Mouse (Mus musculus) heart, postnatal 4 days (tissue): ENCODE measurements around the gene Pde4b. TPM values are rescaled to one million over a fixed set of nuclear protein-coding genes. Genes with fewer than 3 reads are reported as not detected.

Experiments
- DNase-seq: peaks from one replicate; pipeline ENCODE4 v3.0.0; 2021
- total RNA-seq, 2 experiments: library from RNA; stranded (reverse); gene quantifications; 2 replicates each; pipeline ENCODE4 v1.2.3; 2021

Gene Pde4b
- total RNA-seq, 2 experiments from 2014 or later: 67.2 to 72.1 TPM

DNA sequence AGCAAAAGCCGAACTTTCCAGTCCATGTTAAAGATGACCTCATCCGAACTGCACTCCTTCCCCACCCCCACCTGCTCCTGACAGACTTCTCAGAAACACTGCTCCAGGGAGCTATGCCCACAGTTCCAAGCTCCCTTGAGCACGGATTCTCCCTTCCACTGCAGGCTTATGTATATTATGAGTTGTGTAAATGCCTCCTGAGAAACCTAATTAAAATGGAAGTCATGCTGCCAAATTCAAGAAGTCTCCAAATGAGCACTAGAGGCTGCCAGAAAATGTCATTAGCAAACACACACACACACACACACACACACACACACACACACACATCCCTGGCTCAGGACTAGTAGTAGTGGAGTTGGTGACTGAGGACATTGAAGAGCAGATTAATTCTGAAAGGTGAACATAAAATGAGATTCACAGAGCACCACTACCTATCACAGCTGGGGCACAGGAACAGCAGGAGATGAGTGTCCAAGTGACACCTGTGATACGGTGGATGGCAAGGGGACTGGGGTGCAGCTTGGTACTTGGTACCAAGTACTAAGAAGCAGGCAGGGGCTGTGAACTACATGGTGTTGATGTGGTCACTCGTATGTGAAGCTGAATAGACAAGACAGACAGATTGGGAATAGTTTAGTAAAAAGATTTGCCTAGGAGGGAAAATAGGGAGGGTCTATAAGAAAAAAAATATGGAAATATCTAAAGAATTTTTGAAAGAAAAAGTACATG is 533.0 kb downstream of the Pde4b start:
- no peak for DNase-seq

DNA sequence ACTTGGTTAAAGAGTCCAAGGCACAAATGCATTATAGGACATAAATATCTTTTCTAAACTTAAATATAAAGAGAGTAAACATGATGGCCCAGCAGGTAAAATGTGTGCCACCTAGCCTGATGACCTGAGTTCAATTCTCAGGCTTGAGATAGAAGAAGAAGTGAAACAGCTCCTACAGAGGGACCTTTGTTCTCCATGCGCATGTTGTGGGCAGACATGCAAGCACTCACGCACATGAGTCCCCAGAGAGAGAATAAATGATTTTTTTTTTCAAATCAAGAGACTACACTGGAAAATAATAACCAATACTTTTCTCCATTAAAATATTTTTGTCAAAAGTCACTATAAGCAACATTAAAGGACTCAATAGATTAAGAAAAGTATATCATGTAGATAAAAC is 533.8 kb downstream of the Pde4b start:
- DNase-seq: no peak

- no peak for DNase-seq
Observed at GRCm38 (mm10) chr4:102622977-102623376, 535.6 kb downstream of the Pde4b start.

GRCm38 (mm10) chr4:102623789-102624611 is 536.7 kb downstream of the Pde4b start:
- no peak for DNase-seq

- no peak for DNase-seq
Observed at GRCm38 (mm10) chr4:102624937-102625336, 537.6 kb downstream of the Pde4b start.

GRCm38 (mm10) chr4:102627799-102628198 is 540.5 kb downstream of the Pde4b start:
- no peak for DNase-seq

- no peak for DNase-seq
Observed at GRCm38 (mm10) chr4:102629621-102630020, 542.3 kb downstream of the Pde4b start.

GRCm38 (mm10) chr4:102630261-102630660 is 542.9 kb downstream of the Pde4b start:
- no peak for DNase-seq

- no peak for DNase-seq
Observed at GRCm38 (mm10) chr4:102631624-102632023, 544.3 kb downstream of the Pde4b start.

- DNase-seq: no peak
Observed at GRCm38 (mm10) chr4:102633241-102633640, 545.9 kb downstream of the Pde4b start.

DNA sequence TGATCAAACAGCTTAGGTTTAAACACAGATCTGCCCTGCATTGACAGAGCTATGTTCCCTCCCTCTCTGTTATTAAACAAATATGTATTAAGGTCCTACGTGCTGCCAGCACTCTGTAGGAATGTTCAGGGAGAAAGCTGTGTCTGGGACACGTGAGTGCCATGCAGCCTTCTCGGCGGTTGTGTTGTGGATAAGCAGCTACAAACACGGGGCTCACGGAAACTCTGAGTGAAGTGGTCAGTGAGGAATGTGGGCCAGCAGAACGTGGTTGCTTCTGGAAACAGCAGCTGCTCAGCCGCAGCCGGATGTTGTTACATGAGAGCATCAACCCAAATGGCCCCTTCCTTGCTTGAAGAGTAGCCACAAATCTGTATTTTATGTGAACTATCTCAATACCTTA is 547.9 kb downstream of the Pde4b start:
- peak; percentile 72 for DNase-seq

DNA sequence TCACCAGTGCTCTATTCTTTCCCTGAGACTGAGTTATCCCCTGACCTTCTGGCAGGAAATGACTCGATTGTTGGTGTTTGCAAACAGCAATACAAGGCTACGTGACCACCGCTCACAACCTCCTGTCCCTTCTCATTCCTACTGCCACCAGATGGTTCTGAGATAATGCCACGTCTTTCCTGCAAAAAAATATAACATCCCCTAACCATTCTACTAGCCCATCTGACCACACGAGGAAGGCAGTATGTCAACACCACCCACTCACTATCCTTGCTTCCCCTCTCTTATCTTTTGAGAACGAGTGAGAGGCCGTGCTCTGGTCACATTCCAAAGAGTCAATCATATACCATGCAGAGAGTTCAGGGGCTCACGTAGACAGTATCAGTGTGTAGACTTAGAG is 548.6 kb downstream of the Pde4b start:
- no peak for DNase-seq

- DNase-seq: peak; percentile 23
Observed at GRCm38 (mm10) chr4:102637348-102637910, 550.1 kb downstream of the Pde4b start.

DNA sequence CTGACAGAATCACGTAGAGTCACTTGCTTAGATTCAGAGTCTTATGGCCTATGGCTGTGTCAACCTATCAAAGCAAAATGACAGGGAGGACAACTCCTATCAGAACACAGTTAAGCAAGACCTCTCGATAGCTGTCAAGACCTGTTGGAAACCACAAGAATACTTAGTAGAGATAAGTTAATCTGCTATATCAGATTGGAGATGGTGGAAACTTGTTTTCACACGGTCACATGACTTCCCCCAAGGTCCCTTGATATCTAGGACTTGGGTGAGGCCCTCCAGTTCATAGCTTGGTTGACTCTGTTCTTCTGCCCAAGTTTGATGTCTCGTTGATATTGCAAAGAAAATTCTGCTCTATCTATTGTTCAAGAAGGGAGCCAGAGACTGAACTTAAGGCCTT is 553.6 kb downstream of the Pde4b start:
- no peak for DNase-seq

GRCm38 (mm10) chr4:102644062-102644461 is 556.7 kb downstream of the Pde4b start:
- DNase-seq: no peak

DNA sequence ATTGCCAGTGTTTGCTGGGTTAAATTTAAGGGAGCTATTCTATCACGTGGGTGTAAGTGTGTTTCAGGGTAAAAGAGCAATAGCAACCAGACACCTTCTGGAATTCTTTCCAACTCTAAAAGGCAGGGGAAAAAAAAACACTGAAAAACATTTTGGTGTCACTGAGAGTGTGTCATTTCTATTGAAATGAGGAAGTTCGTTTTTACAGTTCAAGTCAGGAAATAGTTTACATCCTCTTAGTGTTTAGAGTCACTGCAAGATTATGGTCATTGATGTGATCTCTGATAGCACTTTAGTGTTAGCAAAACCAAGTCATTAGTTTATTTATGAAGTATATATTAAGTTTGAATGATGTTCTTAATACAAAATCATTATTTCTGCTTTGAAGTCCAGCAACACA is 559.7 kb downstream of the Pde4b start:
- DNase-seq: no peak

DNA sequence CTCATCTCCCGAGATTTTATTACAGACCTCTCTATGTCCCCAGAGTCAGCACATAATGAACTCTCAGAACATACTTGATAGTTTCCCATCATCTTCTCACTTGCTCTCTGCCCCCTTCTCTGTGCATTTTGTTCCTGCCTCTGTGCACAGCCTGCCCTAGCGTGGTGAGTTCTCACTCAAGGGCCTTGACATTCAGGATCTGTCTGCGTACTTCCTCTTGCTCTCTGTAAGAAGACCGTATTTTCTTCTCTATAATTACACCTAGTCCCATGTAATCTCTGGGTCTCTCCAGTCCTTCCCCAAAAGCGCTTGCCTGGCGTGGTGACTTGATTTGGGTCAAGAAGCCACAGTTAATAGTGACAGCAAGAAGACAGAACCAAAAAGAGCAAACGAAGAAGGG is 568.0 kb downstream of the Pde4b start:
- no peak for DNase-seq

GRCm38 (mm10) chr4:102656494-102657036 is 569.2 kb downstream of the Pde4b start:
- DNase-seq: peak; percentile 57

Other genes starting within 250 kb of the Pde4b start
- not detected for gene B020004J07Rik, start 243.5 kb upstream of the Pde4b start, total RNA-seq
- not detected for gene C130073F10Rik, start 193.8 kb upstream of the Pde4b start, total RNA-seq
- gene Gm12800, start 178.4 kb upstream of the Pde4b start, total RNA-seq: not detected
- not detected for gene Gm12794, start 147.1 kb upstream of the Pde4b start, total RNA-seq
- not detected for gene Gm12790, start 106.5 kb upstream of the Pde4b start, total RNA-seq
- gene Gm12789, start 100.9 kb upstream of the Pde4b start, total RNA-seq: not detected